Mouse (Mus musculus) MEL (cell line): Measurements from ENCODE around the gene Hoxd1. TPM values are rescaled to one million over a fixed set of nuclear protein-coding genes. Genes with fewer than 3 reads are reported as not detected.

Experiments used
- DNase-seq: peaks from one replicate; pipeline ENCODE4 v3.0.0; 2011; ENCODE audit warnings: low read depth, low spot score
- H3K27ac ChIP-seq: 2 replicates; pipeline ENCODE4 v1.5.1; 2012; ENCODE audit warnings: low read depth, mild to moderate bottlenecking, control low read depth, low read length, moderate library complexity; ENCODE audit not compliant: control insufficient read depth
- H3K27me3 ChIP-seq, 2 experiments: fragments of 150-350 bp in 1 of 2; sonication (generic) in 1 of 2; 2 replicates each; pipeline ENCODE4 v1.6.1; 2012; ENCODE audit warnings: low read length in 2 of 2, mild to moderate bottlenecking in 2 of 2, improper control_type of control experiment in 1 of 2, moderate library complexity in 1 of 2; ENCODE audit not compliant: insufficient read depth in 2 of 2, control insufficient read depth in 1 of 2
- H3K36me3 ChIP-seq, 2 experiments: 2 replicates each; pipeline ENCODE4 v1.6.1; 2012 to 2014; ENCODE audit warnings: low read length in 2 of 2, improper control_type of control experiment in 1 of 2, inconsistent platforms in 1 of 2, mild to moderate bottlenecking in 1 of 2; ENCODE audit not compliant: insufficient read depth in 2 of 2, control insufficient read depth in 1 of 2
- H3K4me1 ChIP-seq, 2 experiments: fragments of 150-350 bp in 1 of 2; sonication (generic) in 1 of 2; 2 replicates each; pipeline ENCODE4 v1.6.1; 2012; ENCODE audit warnings: low read length in 2 of 2, improper control_type of control experiment in 1 of 2, mild to moderate bottlenecking in 1 of 2; ENCODE audit not compliant: insufficient read depth in 2 of 2, control insufficient read depth in 1 of 2
- H3K4me3 ChIP-seq, 2 experiments: fragments of 150-350 bp in 1 of 2; sonication (generic) in 1 of 2; 2 replicates each; pipeline ENCODE4 v1.5.1; 2012; ENCODE audit warnings: low read depth in 2 of 2, low read length in 2 of 2, mild to moderate bottlenecking in 2 of 2, moderate library complexity in 2 of 2, control low read depth in 1 of 2, improper control_type of control experiment in 1 of 2; ENCODE audit not compliant: control insufficient read depth in 1 of 2, insufficient read depth in 1 of 2
- H3K79me2 ChIP-seq: 2 replicates; pipeline ENCODE4 v1.6.1; 2012; ENCODE audit warnings: mild to moderate bottlenecking, low read length, moderate library complexity; ENCODE audit not compliant: control insufficient read depth, poor library complexity, insufficient read depth
- H3K9ac ChIP-seq: 2 replicates; pipeline ENCODE4 v1.6.1; 2012; ENCODE audit warnings: low read depth, mild to moderate bottlenecking, control low read depth, low read length, moderate library complexity; ENCODE audit not compliant: control insufficient read depth, poor library complexity, severe bottlenecking
- H3K9me3 ChIP-seq: fragments of 150-350 bp; sonication (generic); replicated peaks from 2 replicates; pipeline ENCODE4 v1.6.1; 2012; ENCODE audit warnings: mild to moderate bottlenecking, low read length, improper control_type of control experiment, moderate library complexity; ENCODE audit not compliant: insufficient read depth
- CHD1 ChIP-seq: IDR thresholded peaks from 2 replicates; pipeline ENCODE4 v1.6.1; 2012; ENCODE audit warnings: low read depth, mild to moderate bottlenecking, inconsistent platforms, low read length, improper control_type of control experiment
- ELF1 ChIP-seq: IDR thresholded peaks from 2 replicates; pipeline ENCODE4 v1.6.1; 2014; ENCODE audit warnings: low read depth, mild to moderate bottlenecking, inconsistent platforms, low read length, improper control_type of control experiment, moderate library complexity
- HCFC1 ChIP-seq: IDR thresholded peaks from 2 replicates; pipeline ENCODE4 v1.6.1; 2012; ENCODE audit warnings: low read depth, mild to moderate bottlenecking, inconsistent platforms, low read length, improper control_type of control experiment, moderate library complexity
- JUND ChIP-seq: IDR thresholded peaks from 2 replicates; pipeline ENCODE4 v1.6.1; 2011; ENCODE audit warnings: low read depth, mild to moderate bottlenecking, improper control_type of control experiment, low read length
- MAFK ChIP-seq: IDR thresholded peaks from 2 replicates; pipeline ENCODE4 v1.6.1; 2011; ENCODE audit warnings: low read depth, mild to moderate bottlenecking, low read length, improper control_type of control experiment, borderline replicate concordance
- MXI1 ChIP-seq: IDR thresholded peaks from 2 replicates; pipeline ENCODE4 v1.6.1; 2011; ENCODE audit warnings: mild to moderate bottlenecking, low read depth, low read length, improper control_type of control experiment
- MYC ChIP-seq: IDR thresholded peaks from 2 replicates; pipeline ENCODE4 v1.6.1; 2011; ENCODE audit warnings: low read depth, mild to moderate bottlenecking, low read length, improper control_type of control experiment, moderate library complexity
- NELFE ChIP-seq: IDR thresholded peaks from 2 replicates; pipeline ENCODE4 v1.6.1; 2011; ENCODE audit warnings: low read depth, low read length, improper control_type of control experiment
- SMC3 ChIP-seq: IDR thresholded peaks from 2 replicates; pipeline ENCODE4 v1.6.1; 2011; ENCODE audit warnings: low read depth, low read length, improper control_type of control experiment
- TBP ChIP-seq: IDR thresholded peaks from 2 replicates; pipeline ENCODE4 v1.8.0; 2011; ENCODE audit warnings: low read depth, low read length, improper control_type of control experiment
- USF1 ChIP-seq: IDR thresholded peaks from 2 replicates; pipeline ENCODE4 v1.6.1; 2014; ENCODE audit warnings: low read depth, mild to moderate bottlenecking, inconsistent platforms, low read length, improper control_type of control experiment, moderate library complexity
- ZMIZ1 ChIP-seq: IDR thresholded peaks from 2 replicates; pipeline ENCODE4 v1.6.1; 2012; ENCODE audit warnings: low read depth, mild to moderate bottlenecking, inconsistent platforms, low read length, improper control_type of control experiment, moderate library complexity
- polyA plus RNA-seq, 2 experiments: library from polyadenylated mRNA; stranded (reverse) in 1 of 2; unstranded in 1 of 2; fragments of >175 nt in 1 of 2; fragments of >200 nt in 1 of 2; gene quantifications; 2 replicates each; pipeline versions ENCODE4 v1.2.1 to v1.2.4; 2012; ENCODE audit warnings: low replicate concordance in 2 of 2, low read depth in 1 of 2; ENCODE audit not compliant: insufficient read length in 2 of 2, insufficient read depth in 1 of 2, missing spikeins in 1 of 2
- total RNA-seq: library from RNA; depleted of rRNA; stranded (reverse); fragments of 300-350 nt; gene quantifications from 2 replicates; pipeline ENCODE4 v1.2.3, GENCODE M21; 2012

Hoxd1 gene
- total and polyA plus RNA-seq, 3 experiments = not detected

DNA sequence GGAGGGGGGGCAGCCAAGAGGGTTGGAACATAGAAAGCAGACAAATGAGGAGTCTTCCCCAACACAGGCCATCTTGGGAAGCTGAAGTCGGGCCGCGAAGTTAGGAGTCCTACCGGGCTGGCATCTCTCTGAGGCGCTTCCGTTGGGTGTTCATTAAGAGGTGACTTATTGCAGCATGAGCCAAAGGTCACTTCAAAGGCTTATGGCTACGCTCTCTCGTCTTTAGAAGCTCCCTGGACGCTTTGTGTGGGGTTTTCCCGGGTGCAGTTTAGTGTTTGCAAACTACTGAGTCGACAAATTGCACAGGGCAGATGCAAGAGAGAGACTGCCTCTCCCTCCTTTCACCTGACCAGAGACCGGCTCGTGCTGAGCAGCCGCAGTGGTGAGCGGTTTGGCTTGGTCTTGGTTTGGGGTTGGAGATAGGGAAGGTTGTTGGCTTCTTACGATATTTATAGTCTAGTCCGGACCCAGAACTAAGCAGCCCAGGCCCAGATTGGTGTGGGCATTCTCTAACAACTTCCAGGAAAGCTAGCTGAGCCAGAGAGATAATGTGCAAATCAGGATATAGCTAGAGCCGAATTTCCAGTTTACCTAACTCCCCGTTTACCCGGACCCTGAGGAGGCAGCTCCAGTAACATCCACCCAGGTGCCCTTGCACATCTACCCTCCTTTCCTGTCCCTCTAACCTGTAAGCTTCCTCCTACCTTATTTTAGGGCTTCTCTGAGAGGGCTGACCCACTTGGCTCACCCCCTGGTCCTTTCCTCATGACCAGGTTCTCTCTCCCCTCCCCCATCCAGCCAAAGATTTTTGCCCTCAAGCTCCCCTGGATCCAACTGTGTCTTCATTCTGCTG is 23.9 kb upstream of the Hoxd1 start:
- H3K36me3 ChIP-seq = no peaks in the 10 kb centered on the region
- no peaks in the 10 kb centered on the region for H3K9me3 ChIP-seq
- H3K27me3 ChIP-seq = peaks cover 0 to 2% of the 10 kb centered on the region in 2 experiments; a peak in 3 of 4 replicates
- no peak for DNase-seq
- H3K27ac ChIP-seq = no peak overlapping the region
- no peaks in the 10 kb centered on the region for H3K4me1 ChIP-seq
- no peaks in the 10 kb centered on the region for H3K79me2 ChIP-seq
- H3K4me3 ChIP-seq = no peak overlapping the region
- no peak for TF ChIP-seq NELFE
- no peak for TF ChIP-seq MXI1
- TF ChIP-seq MYC = no peak
- no peak for TF ChIP-seq SMC3
- TF ChIP-seq ZMIZ1 = no peak
- TF ChIP-seq MAFK = no peak
- TF ChIP-seq ELF1 = no peak
- TF ChIP-seq TBP = no peak
- no peak for TF ChIP-seq CHD1
- no peak overlapping the region for H3K9ac ChIP-seq

GRCm38 (mm10) chr2:74739476-74739800 is 23.3 kb upstream of the Hoxd1 start:
- no peaks in the 10 kb centered on the region for H3K4me1 ChIP-seq
- H3K9me3 ChIP-seq = no peaks in the 10 kb centered on the region
- H3K27me3 ChIP-seq = peaks cover 0 to 2% of the 10 kb centered on the region in 2 experiments; a peak in 3 of 4 replicates
- no peaks in the 10 kb centered on the region for H3K79me2 ChIP-seq
- TF ChIP-seq MYC (no peak), MXI1 (no peak), HCFC1 (no peak), JUND (no peak)
- no peak overlapping the region for H3K9ac ChIP-seq
- H3K27ac ChIP-seq = no peak overlapping the region
- no peaks in the 10 kb centered on the region for H3K36me3 ChIP-seq
- no peak overlapping the region for H3K4me3 ChIP-seq
- no peak for DNase-seq

- TF ChIP-seq CHD1 (no peak), USF1 (no peak)
- Histone ChIP-seq H3K27me3 (peaks cover 0 to 2% of the 10 kb centered on the region in 2 experiments; a peak in 3 of 4 replicates), H3K4me3 (no peak overlapping the region), H3K27ac (no peak overlapping the region), H3K4me1 (no peaks in the 10 kb centered on the region), H3K9me3 (no peaks in the 10 kb centered on the region), H3K9ac (no peak overlapping the region), H3K79me2 (no peaks in the 10 kb centered on the region), H3K36me3 (no peaks in the 10 kb centered on the region)
- DNase-seq = no peak
These were observed 22.9 kb upstream of the Hoxd1 start for GRCm38 (mm10) chr2:74739869-74740268.
